Mouse (Mus musculus): ENCODE measurements around the gene Kmt5c. TPM values are rescaled to one million over a fixed set of nuclear protein-coding genes. Genes with fewer than 3 reads are reported as not detected.

The Kmt5c gene
- polyA plus RNA-seq, 1 experiment = 67.8 TPM

- no peaks in the 10 kb centered on the region; the same call in 1 of the 2 replicates for H3K4me1 ChIP-seq (ENCODE audit: control insufficient read depth)
- no peaks in the 10 kb centered on the region for H3K36me3 ChIP-seq (ENCODE audit: control insufficient read depth)
- no peak overlapping the region for H3K4me3 ChIP-seq (replicated peaks)
- H3K9me3 ChIP-seq (ENCODE audit: control insufficient read depth, low read length) = no peaks in the 10 kb centered on the region
- TF ChIP-seq TAL1 (IDR thresholded peaks at IDR 0.05; ENCODE audit: low read length) (no peak), GATA1 (IDR thresholded peaks at IDR 0.05; ENCODE audit: low read length) (no peak)
- H3K27me3 ChIP-seq (ENCODE audit: control insufficient read depth) = peaks cover 8% of the 10 kb centered on the region
Observed at GRCm38 (mm10) chr7:4719276-4719675, 20.6 kb upstream of the Kmt5c start.

GRCm38 (mm10) chr7:4723508-4723907 lies 16.4 kb upstream of the Kmt5c start:
- H3K27me3 ChIP-seq (ENCODE audit: control insufficient read depth) = peaks cover 13% of the 10 kb centered on the region
- no peaks in the 10 kb centered on the region; the same call in 1 of the 2 replicates for H3K4me1 ChIP-seq (ENCODE audit: control insufficient read depth)
- H3K9me3 ChIP-seq (ENCODE audit: control insufficient read depth, low read length) = no peaks in the 10 kb centered on the region
- no peaks in the 10 kb centered on the region for H3K36me3 ChIP-seq (ENCODE audit: control insufficient read depth)
- TF ChIP-seq TAL1 (IDR thresholded peaks at IDR 0.05; ENCODE audit: low read length) = no peak
- TF ChIP-seq GATA1 (IDR thresholded peaks at IDR 0.05; ENCODE audit: low read length) = no peak
- H3K4me3 ChIP-seq (replicated peaks) = peak overlapping the region; percentile 25

GRCm38 (mm10) chr7:4724359-4724758 lies 15.6 kb upstream of the Kmt5c start:
- no peak overlapping the region for H3K4me3 ChIP-seq (replicated peaks)
- no peaks in the 10 kb centered on the region; the same call in 1 of the 2 replicates for H3K4me1 ChIP-seq (ENCODE audit: control insufficient read depth)
- no peaks in the 10 kb centered on the region for H3K36me3 ChIP-seq (ENCODE audit: control insufficient read depth)
- H3K27me3 ChIP-seq (ENCODE audit: control insufficient read depth) = peaks cover 13% of the 10 kb centered on the region
- no peak for TF ChIP-seq GATA1 (IDR thresholded peaks at IDR 0.05; ENCODE audit: low read length)
- no peak for TF ChIP-seq TAL1 (IDR thresholded peaks at IDR 0.05; ENCODE audit: low read length)
- no peaks in the 10 kb centered on the region for H3K9me3 ChIP-seq (ENCODE audit: control insufficient read depth, low read length)

DNA sequence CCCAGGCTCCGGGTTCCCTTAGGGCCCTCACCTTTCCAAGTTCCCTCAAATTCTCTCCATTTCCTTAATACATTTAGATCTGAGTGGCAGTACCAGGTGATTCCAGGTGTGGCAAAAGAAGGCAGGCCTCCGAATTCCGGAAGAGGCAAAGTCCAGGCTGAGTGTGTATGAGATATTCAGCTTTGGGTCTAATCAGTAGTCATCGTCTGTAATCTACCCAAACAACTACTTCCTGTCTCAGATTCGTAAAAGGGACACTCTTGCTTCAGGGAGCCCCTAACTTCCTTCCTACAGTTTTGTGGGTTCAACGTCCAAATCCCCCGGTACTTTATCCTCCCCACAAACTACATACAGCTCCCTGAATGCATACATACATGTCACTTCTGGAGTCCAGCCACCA lies 14.7 kb upstream of the Kmt5c start, which contains the start of gene Tmem150b:
Tmem150b (minus strand) TSS at position 81 of the 400 bp plus-strand sequence.
- no peak for TF ChIP-seq TAL1 (IDR thresholded peaks at IDR 0.05; ENCODE audit: low read length)
- TF ChIP-seq GATA1 (IDR thresholded peaks at IDR 0.05; ENCODE audit: low read length) = no peak
- Histone ChIP-seq H3K27me3 (ENCODE audit: control insufficient read depth) (peaks cover 13% of the 10 kb centered on the region), H3K4me1 (ENCODE audit: control insufficient read depth) (no peaks in the 10 kb centered on the region; the same call in 1 of the 2 replicates), H3K4me3 (replicated peaks) (no peak within 1 kb of the TSS), H3K36me3 (ENCODE audit: control insufficient read depth) (no peaks in the 10 kb centered on the region), H3K9me3 (ENCODE audit: control insufficient read depth, low read length) (no peaks in the 10 kb centered on the region)

DNA sequence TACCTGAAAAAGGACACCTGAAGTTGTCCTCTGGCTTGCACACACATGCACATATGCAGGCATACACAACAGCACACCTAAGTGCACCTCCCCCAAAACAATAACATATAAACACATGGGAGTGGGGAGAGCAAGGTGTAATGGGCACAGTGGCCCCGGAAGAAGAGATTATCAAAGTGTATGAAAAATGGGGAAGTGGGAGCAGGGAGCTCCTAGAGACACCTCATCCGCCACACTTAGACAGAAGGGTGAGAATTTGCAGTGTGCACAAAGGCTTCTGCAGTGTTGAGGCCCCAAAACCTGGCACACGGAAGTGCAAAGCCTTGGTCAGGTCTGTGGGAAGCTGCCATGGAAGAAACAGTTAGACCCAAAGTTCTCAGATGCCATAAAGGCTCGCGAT lies 8.8 kb upstream of the Kmt5c start:
- Histone ChIP-seq H3K4me1 (ENCODE audit: control insufficient read depth) (peaks cover 25% of the 10 kb centered on the region), H3K4me3 (replicated peaks) (no peak overlapping the region), H3K9me3 (ENCODE audit: control insufficient read depth, low read length) (no peaks in the 10 kb centered on the region), H3K27me3 (ENCODE audit: control insufficient read depth) (no peaks in the 10 kb centered on the region), H3K36me3 (ENCODE audit: control insufficient read depth) (no peaks in the 10 kb centered on the region)
- TF ChIP-seq GATA1 (IDR thresholded peaks at IDR 0.05; ENCODE audit: low read length) = no peak

- Histone ChIP-seq H3K4me3 (replicated peaks) (no peak overlapping the region), H3K9me3 (ENCODE audit: control insufficient read depth, low read length) (no peaks in the 10 kb centered on the region), H3K36me3 (ENCODE audit: control insufficient read depth) (no peaks in the 10 kb centered on the region), H3K4me1 (ENCODE audit: control insufficient read depth) (peaks cover 27% of the 10 kb centered on the region), H3K27me3 (ENCODE audit: control insufficient read depth) (no peaks in the 10 kb centered on the region)
- TF ChIP-seq TAL1 (IDR thresholded peaks at IDR 0.05; ENCODE audit: low read length) = no peak
- TF ChIP-seq GATA1 (IDR thresholded peaks at IDR 0.05; ENCODE audit: low read length) = peak; percentile 34; the same call in 1 of the 2 replicates
Observed at GRCm38 (mm10) chr7:4732968-4733392, 6.9 kb upstream of the Kmt5c start.

GRCm38 (mm10) chr7:4739041-4739543 lies 823 bp upstream of the Kmt5c start:
- TF ChIP-seq TAL1 (IDR thresholded peaks at IDR 0.05; ENCODE audit: low read length) (no peak), GATA1 (IDR thresholded peaks at IDR 0.05; ENCODE audit: low read length) (no peak)
- Histone ChIP-seq H3K4me1 (ENCODE audit: control insufficient read depth) (peaks cover 58% of the 10 kb centered on the region), H3K4me3 (replicated peaks) (peak overlapping the region; percentile 89), H3K9me3 (ENCODE audit: control insufficient read depth, low read length) (no peaks in the 10 kb centered on the region), H3K36me3 (ENCODE audit: control insufficient read depth) (peaks cover 23% of the 10 kb centered on the region), H3K27me3 (ENCODE audit: control insufficient read depth) (no peaks in the 10 kb centered on the region)

- Histone ChIP-seq H3K4me1 (ENCODE audit: control insufficient read depth) (peaks cover 68% of the 10 kb centered on the region), H3K9me3 (ENCODE audit: control insufficient read depth, low read length) (no peaks in the 10 kb centered on the region), H3K36me3 (ENCODE audit: control insufficient read depth) (peaks cover 36% of the 10 kb centered on the region), H3K4me3 (replicated peaks) (peak overlapping the region; percentile 89), H3K27me3 (ENCODE audit: control insufficient read depth) (no peaks in the 10 kb centered on the region)
- no peak for TF ChIP-seq TAL1 (IDR thresholded peaks at IDR 0.05; ENCODE audit: low read length)
- no peak for TF ChIP-seq GATA1 (IDR thresholded peaks at IDR 0.05; ENCODE audit: low read length)
Observed at GRCm38 (mm10) chr7:4740309-4740727, 403 bp downstream of the Kmt5c start.

GRCm38 (mm10) chr7:4741151-4741550 lies 1.2 kb downstream of the Kmt5c start:
- Histone ChIP-seq H3K9me3 (ENCODE audit: control insufficient read depth, low read length) (no peaks in the 10 kb centered on the region), H3K4me1 (ENCODE audit: control insufficient read depth) (peaks cover 75% of the 10 kb centered on the region), H3K4me3 (replicated peaks) (peak overlapping the region; percentile 89), H3K27me3 (ENCODE audit: control insufficient read depth) (no peaks in the 10 kb centered on the region), H3K36me3 (ENCODE audit: control insufficient read depth) (peaks cover 44% of the 10 kb centered on the region)
- TF ChIP-seq TAL1 (IDR thresholded peaks at IDR 0.05; ENCODE audit: low read length) = no peak
- TF ChIP-seq GATA1 (IDR thresholded peaks at IDR 0.05; ENCODE audit: low read length) = no peak

Measured in erythroblast, embryonic 14.5 days (primary cell).